Mouse (Mus musculus): Measurements from ENCODE around the gene Nfib. TPM values are rescaled to one million over a fixed set of nuclear protein-coding genes. Genes with fewer than 3 reads are reported as not detected.

Nfib gene
- total and polyA plus RNA-seq, 3 experiments = not detected

- TF ChIP-seq EP300 (IDR thresholded peaks at IDR 0.05; ENCODE audit: low read depth in 1 of 2, low read length in 2 of 2) (no peak), TAL1 (IDR thresholded peaks at IDR 0.05; ENCODE audit: low read length) (no peak), MXI1 (IDR thresholded peaks at IDR 0.05; ENCODE audit: low read depth, low read length) (no peak), ZKSCAN1 (IDR thresholded peaks at IDR 0.05; ENCODE audit: low read depth, low read length) (no peak), MEF2A (IDR thresholded peaks at IDR 0.05; ENCODE audit: extremely low read depth, insufficient replicate concordance, low read depth, low read length, poor library complexity, severe bottlenecking) (no peak), POLR2AphosphoS5 (IDR thresholded peaks at IDR 0.05; ENCODE audit: borderline replicate concordance, low read depth, low read length) (no peak), RCOR1 (IDR thresholded peaks at IDR 0.05; ENCODE audit: low read depth, low read length) (no peak), KAT2A (conservative IDR thresholded peaks at IDR 0.05; ENCODE audit: low read depth, low read length) (no peak), GABPA (IDR thresholded peaks at IDR 0.05; ENCODE audit: low read depth, low read length) (no peak), NELFE (IDR thresholded peaks at IDR 0.05; ENCODE audit: low read depth, low read length) (no peak), BHLHE40 (IDR thresholded peaks at IDR 0.05; ENCODE audit: borderline replicate concordance, low read depth, low read length) (no peak)
These were observed 163.5 kb downstream of the Nfib start (continued) for GRCm38 (mm10) chr4:82541894-82542510.

- Histone ChIP-seq H3K4me1 (ENCODE audit: control insufficient read depth in 1 of 2, insufficient read depth in 2 of 2, low read length in 2 of 2) (no peaks in the 10 kb centered on the region), H3K4me3 (ENCODE audit: control insufficient read depth in 1 of 2, insufficient read depth in 1 of 2, low read depth in 2 of 2, low read length in 2 of 2) (no peak overlapping the region; a peak in 1 of 4 replicates), H3K36me3 (ENCODE audit: control insufficient read depth in 1 of 2, insufficient read depth in 2 of 2, low read length in 2 of 2) (no peaks in the 10 kb centered on the region), H3K9me3 (replicated peaks; ENCODE audit: insufficient read depth, low read length) (no peaks in the 10 kb centered on the region), H3K27me3 (ENCODE audit: control insufficient read depth in 1 of 2, insufficient read depth in 2 of 2, low read length in 2 of 2) (no peaks in the 10 kb centered on the region), H3K27ac (ENCODE audit: control insufficient read depth, low read depth, low read length) (no peak overlapping the region), H3K9ac (ENCODE audit: control insufficient read depth, low read depth, low read length, poor library complexity, severe bottlenecking) (no peak overlapping the region), H3K79me2 (ENCODE audit: control insufficient read depth, insufficient read depth, low read length, poor library complexity) (no peaks in the 10 kb centered on the region)
- no peak for DNase-seq (ENCODE audit: low read depth, low spot score)
- TF ChIP-seq RCOR1 (IDR thresholded peaks at IDR 0.05; ENCODE audit: low read depth, low read length) = no peak
- TF ChIP-seq POLR2AphosphoS2 (IDR thresholded peaks at IDR 0.05; ENCODE audit: low read length) = no peak
- TF ChIP-seq MAFK (IDR thresholded peaks at IDR 0.05; ENCODE audit: borderline replicate concordance, low read depth, low read length) = no peak
- TF ChIP-seq ETS1 (IDR thresholded peaks at IDR 0.05; ENCODE audit: low read depth, low read length) = no peak
- no peak for TF ChIP-seq NELFE (IDR thresholded peaks at IDR 0.05; ENCODE audit: low read depth, low read length)
- TF ChIP-seq UBTF (IDR thresholded peaks at IDR 0.05; ENCODE audit: borderline replicate concordance, insufficient read depth, low read depth, low read length) = no peak
- TF ChIP-seq MEF2A (IDR thresholded peaks at IDR 0.05; ENCODE audit: extremely low read depth, insufficient replicate concordance, low read depth, low read length, poor library complexity, severe bottlenecking) = no peak
- TF ChIP-seq USF1 (IDR thresholded peaks at IDR 0.05; ENCODE audit: low read depth, low read length) = no peak
- TF ChIP-seq CHD1 (IDR thresholded peaks at IDR 0.05; ENCODE audit: low read depth, low read length) = no peak
- TF ChIP-seq TAL1 (IDR thresholded peaks at IDR 0.05; ENCODE audit: low read length) = no peak
- TF ChIP-seq POLR2A (IDR thresholded peaks at IDR 0.05; ENCODE audit: control insufficient read depth in 1 of 2, insufficient read depth in 1 of 2, low read depth in 1 of 2, low read length in 2 of 2, poor library complexity in 1 of 2) = no peak
- no peak for TF ChIP-seq GATA1 (IDR thresholded peaks at IDR 0.05; ENCODE audit: low read depth, low read length)
- no peak for TF ChIP-seq MYC (IDR thresholded peaks at IDR 0.05; ENCODE audit: low read depth, low read length)
- TF ChIP-seq RAD21 (IDR thresholded peaks at IDR 0.05; ENCODE audit: low read depth, low read length) = no peak
These were observed 165.0 kb downstream of the Nfib start for GRCm38 (mm10) chr4:82540466-82540990.
